Mouse (Mus musculus): ENCODE data around the gene Zbed3. TPM values are rescaled to one million over a fixed set of nuclear protein-coding genes. Genes with fewer than 3 reads are reported as not detected.

Zbed3 gene
- 5.6 and 10.4 TPM in 2 replicates for polyA plus RNA-seq (2021; fragmentation: Nextera tagmentation)
- long read RNA-seq, experiment 1, transcript Zbed3-201 (2 exons, 1,894 nt) = major isoform, 10 of 10 reads
- long read RNA-seq, experiment 1, partial matches to known transcripts = 0 of 10 reads
- long read RNA-seq, experiment 1, other reads (novel, unspliced or antisense) = 0 of 10 reads
- long read RNA-seq, experiment 2, transcript Zbed3-201 (2 exons, 1,894 nt) = major isoform, 6 of 8 reads
- long read RNA-seq, experiment 2, partial matches to known transcripts = 0 of 8 reads
- long read RNA-seq, experiment 2, other reads (novel, unspliced or antisense) = 2 of 8 reads

DNA sequence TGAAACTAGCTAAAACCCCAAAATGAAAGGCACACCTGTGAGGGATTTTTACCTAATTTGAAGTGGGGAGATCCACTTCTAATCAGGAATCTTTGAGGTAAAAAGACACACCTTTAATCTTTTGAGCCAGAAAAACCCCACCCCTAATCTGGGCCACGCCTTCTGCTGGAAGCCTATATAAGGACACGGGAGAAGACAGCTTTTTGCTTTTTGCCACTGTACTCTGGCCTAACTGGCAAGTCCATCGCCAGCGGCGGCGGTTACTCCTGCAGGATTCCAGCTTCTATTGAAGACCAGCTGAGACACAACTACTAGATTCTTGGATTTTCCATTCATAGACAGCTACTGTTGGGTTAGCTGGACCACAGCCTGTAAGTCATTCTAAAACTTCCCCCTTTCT is at the start of gene Zbed3:
TSS of gene Zbed3 (plus strand) at position 213 of the 400 bp plus-strand sequence.

DNA sequence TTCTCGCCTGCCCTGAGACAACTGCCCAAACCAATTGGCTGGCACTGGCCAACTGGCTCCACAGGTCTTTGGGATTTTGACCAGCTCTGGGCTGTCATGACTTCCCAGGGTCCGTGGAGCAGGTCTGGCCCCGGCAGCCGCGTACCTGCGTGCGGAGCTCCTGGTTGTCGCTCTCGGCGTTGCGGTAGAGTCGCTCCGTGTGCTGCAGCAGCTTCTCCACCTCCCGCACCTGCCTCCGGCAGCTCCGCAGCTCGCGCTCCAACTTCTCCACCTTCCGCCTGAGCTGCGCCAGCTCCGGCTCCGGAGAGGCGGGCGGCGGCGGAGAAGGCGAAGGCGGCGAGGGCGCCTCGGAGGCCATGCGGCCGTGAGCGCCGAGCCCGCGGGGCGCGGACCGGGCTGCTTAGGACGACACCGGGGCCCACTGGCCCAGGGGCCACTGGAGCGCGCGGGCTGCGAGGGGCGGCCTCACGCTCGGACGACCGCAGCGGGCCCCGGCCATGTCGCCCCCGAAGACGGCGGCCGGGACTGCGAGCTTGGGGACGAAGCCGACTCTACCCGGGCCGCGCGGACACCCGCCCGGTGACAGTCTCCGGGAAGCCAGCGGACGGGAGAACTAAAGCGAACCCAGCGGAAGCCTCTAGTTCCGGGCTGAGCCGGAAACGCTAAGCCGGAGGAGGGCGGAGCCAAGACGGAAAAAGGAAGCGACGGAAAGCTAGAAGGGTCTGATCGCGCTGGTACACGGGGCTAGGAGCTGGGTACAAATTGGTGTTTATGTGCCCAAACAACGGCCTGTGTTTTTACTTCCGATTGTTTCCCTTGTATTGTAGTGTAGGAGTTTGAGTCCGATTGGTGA is 51.5 kb downstream of the Zbed3 start, which contains the start of gene Aggf1:
TSS of gene Aggf1 (minus strand) at position 652 of the 853 bp plus-strand sequence.

Other genes with a start within 250 kb of the Zbed3 start
- 25.1 and 32.1 TPM in 2 replicates for gene Pde8b, start 73.3 kb upstream of the Zbed3 start, polyA plus RNA-seq (2021; fragmentation: Nextera tagmentation)
- gene Aggf1, start 51.7 kb downstream of the Zbed3 start, polyA plus RNA-seq (2021; fragmentation: Nextera tagmentation) = 20.8 and 33.2 TPM in 2 replicates
- 38.2 and 39.0 TPM in 2 replicates for gene Crhbp, start 121.3 kb downstream of the Zbed3 start, polyA plus RNA-seq (2021; fragmentation: Nextera tagmentation)
- gene S100z, start 155.1 kb downstream of the Zbed3 start, polyA plus RNA-seq (2021; fragmentation: Nextera tagmentation) = not detected in 2 replicates
- 0.16 TPM in 1 of 2 replicates, not detected in the other for gene F2rl1, start 201.6 kb downstream of the Zbed3 start, polyA plus RNA-seq (2021; fragmentation: Nextera tagmentation)

Data from left cerebral cortex, adult 6 months (tissue).